Mouse (Mus musculus) heart, adult 2 months (tissue): ENCODE results near the gene Kirrel3.

Source experiments
- CTCF ChIP-seq: fragments of 200-600 bp; IDR thresholded peaks from 2 replicates; pipeline ENCODE4 v1.8.1; 2022; ENCODE audit warnings: antibody characterized with exemption, mild to moderate bottlenecking, moderate library complexity
- EP300 ChIP-seq: fragments of 200-500 bp; IDR thresholded peaks from 2 replicates; pipeline ENCODE4 v1.6.1; 2011; ENCODE audit warnings: low read depth, low read length, control low read depth; ENCODE audit not compliant: insufficient read depth

GRCm38 (mm10) chr9:34865606-34866005, 379.9 kb downstream of the Kirrel3 start:
- TF ChIP-seq CTCF (no peak), EP300 (no peak)
